Mouse (Mus musculus): Measurements from ENCODE around the gene Prrx1.

The Prrx1 gene

GRCm38 (mm10) chr1:163311861-163312811, 1.4 kb downstream of the Prrx1 start:
- in situ Hi-C loops (cut with MboI): no loop called here

GRCm38 (mm10) chr1:163311006-163311836, 2.3 kb downstream of the Prrx1 start:
- in situ Hi-C loops (cut with MboI): no loop called here

DNA sequence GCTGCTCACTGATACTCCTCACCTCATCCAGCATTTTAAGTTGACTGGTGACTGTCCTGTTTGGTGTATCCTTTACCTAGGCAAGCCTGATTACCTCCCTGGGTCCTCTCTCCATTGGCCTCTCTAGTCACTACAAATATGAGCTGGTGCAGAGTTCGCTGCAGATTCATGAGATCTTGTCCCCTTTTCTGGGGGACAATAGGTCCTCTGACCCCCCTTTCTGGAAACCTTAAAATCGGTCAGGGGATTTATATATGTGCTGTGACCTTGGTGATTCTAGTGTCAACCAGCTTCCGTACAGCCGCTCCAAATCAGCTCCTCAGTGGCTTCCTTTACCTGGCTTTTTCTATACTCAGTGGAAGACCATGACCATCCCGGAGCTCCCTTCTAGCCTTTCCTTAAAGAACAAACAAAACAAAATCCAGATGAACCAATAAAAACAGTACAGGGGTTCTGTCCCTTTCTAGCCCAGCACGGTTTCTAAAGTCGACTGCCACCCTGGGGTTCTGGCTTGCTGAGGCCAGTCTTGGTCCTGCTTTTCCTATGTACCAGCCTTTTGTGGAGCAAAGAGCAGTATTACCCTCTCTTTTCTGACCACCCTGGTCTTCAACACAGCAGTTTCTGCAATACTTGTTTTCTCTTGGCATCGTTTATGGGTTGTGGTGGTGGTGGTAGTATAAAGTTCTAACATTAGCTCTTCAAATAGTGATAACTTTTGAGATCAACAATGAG, 3.3 kb downstream of the Prrx1 start:
- in situ Hi-C loops (cut with MboI): no loop called here

- in situ Hi-C loops (cut with MboI): no loop called here
These were observed 4.0 kb downstream of the Prrx1 start for GRCm38 (mm10) chr1:163309466-163309865.

GRCm38 (mm10) chr1:163308631-163309030, 4.9 kb downstream of the Prrx1 start:
- in situ Hi-C loops (cut with MboI): no loop called here

DNA sequence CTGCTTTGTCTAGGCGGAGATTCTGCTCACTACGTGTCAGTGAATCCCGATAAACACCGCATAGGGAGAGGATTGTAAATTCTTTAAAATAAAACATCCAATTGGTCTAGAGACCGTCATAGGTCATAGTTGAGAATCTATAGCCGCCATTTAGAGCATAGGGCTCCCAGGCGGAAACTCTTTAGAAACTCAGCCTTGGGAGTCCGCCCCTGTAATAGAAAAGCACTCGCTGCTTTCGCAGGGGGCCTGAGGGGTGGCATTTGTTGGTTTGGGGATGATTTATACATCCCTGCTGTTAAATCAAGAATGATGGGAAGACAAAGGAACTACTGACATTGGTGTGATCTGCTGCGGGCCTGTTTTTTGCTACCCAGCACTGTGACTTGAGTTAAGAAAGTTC, 5.8 kb downstream of the Prrx1 start:
- in situ Hi-C loops (cut with MboI): no loop called here

DNA sequence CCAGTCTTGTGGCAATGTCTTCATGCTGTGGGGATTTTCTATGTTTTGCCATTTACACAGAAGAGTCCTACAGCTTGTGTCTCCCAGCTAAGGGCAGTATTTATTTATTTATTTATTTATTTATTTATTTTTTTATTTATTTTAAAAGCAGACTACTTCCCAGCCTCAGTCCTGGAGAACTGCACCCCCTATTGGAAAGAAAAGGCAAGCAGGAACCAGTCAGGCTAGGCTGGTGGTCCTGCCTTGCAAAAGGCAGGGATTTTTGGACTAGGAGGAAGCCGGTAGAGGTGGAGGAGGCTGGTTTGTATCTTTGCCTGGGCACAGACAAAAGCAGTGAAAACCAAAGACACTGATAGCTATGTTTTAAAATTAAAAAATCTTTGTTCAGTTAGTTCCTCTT, 7.6 kb downstream of the Prrx1 start:
- in situ Hi-C loops (cut with MboI): no loop called here

GRCm38 (mm10) chr1:163304837-163305236, 8.7 kb downstream of the Prrx1 start:
- in situ Hi-C loops (cut with MboI): no loop called here

DNA sequence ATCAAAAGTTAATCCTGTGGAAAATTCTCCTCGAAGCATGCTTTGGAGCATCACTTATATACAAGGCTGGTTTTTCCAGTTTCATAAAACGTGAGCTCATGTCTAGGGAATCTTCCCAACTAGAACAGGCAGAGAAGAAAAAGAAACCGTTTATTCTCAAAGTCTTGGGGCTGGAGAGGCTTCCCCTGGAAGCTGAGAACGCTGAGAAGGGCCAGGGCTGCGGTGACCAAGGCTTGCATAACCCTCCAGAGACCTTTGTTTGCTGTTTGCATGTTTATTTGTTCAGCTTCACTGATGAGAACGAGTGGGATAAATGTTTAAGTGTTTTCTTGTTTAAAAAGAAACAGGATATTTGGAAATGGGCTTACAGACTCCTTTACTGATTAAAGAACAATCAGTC, 11.2 kb downstream of the Prrx1 start:
- in situ Hi-C loops (cut with MboI): no loop called here

DNA sequence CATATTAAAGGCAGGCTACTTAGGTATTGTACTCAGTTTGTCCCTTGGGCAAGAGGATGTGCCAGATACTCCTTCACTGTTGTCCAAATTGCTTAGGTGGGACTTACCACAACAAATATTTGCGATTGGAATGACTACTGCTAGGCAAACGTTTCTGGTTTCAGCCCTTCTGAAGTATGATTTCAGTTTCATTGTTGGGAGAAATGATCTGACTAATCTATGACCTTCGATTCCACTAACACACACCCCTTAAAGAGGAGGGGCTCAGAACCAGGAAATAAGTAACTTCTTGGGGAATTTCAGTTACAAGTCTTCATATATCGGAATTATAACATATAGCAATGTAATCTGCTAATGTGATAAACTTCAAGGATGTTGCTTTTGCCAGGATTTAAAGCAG, 20.4 kb downstream of the Prrx1 start:
- in situ Hi-C loops (cut with MboI): no loop called here

- in situ Hi-C loops (cut with MboI): no loop called here
These were observed 21.6 kb downstream of the Prrx1 start for GRCm38 (mm10) chr1:163291925-163292324.

DNA sequence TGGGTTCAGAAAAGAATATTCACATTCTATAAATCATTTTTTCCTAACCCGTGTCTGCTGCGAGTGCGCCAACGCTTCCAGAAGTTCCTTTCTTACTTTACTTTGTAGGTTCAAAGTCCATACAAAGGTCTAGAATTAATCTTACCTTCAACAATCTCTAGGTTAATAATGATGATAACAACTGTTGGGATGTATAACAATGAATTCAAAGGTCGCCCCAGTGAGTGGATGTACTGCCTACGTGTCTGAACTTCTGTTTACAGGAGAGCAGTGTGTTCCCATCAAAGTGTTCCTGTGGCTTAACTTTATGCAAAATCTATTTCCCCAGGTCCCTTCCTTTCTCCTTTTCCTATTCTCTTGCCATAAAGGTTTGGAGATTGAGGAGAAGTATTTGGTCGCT, 24.4 kb downstream of the Prrx1 start:
- in situ Hi-C loops (cut with MboI): no loop called here

- in situ Hi-C loops (cut with MboI): no loop called here
These were observed 28.0 kb downstream of the Prrx1 start for GRCm38 (mm10) chr1:163285539-163285938.

- in situ Hi-C loops (cut with MboI): no loop called here
These were observed 28.4 kb downstream of the Prrx1 start for GRCm38 (mm10) chr1:163285136-163285535.

DNA sequence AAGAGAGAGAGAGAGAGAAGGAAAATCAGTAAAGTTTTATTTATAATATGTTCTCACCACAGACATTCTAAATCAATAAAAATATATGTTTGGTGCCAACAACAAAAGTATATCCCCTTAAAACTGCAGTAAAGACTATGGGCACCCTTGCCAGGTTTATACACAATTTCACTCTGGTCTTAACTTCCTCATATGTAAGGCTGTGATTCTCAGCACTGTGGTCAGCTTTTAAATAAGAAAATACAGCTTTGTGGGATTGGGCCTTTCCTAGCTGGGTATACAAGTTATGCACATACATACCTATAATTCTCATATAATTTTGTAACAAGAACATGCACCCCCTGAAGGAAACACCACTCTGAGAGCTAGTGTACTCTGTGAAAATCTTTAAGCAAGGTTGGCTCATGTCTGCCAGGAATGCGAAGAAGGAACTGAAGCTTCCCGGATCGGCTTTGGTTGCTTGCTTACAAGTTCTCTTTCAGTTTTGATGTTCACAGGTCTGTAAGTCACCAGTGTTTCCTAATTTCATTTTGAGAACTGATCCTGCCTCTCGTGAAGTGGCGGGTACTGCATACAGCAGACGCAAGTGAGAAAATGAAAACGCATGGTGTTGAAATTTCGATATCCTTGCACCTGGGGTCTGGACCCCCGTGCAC, 29.4 kb downstream of the Prrx1 start:
- in situ Hi-C loops (cut with MboI): no loop called here

DNA sequence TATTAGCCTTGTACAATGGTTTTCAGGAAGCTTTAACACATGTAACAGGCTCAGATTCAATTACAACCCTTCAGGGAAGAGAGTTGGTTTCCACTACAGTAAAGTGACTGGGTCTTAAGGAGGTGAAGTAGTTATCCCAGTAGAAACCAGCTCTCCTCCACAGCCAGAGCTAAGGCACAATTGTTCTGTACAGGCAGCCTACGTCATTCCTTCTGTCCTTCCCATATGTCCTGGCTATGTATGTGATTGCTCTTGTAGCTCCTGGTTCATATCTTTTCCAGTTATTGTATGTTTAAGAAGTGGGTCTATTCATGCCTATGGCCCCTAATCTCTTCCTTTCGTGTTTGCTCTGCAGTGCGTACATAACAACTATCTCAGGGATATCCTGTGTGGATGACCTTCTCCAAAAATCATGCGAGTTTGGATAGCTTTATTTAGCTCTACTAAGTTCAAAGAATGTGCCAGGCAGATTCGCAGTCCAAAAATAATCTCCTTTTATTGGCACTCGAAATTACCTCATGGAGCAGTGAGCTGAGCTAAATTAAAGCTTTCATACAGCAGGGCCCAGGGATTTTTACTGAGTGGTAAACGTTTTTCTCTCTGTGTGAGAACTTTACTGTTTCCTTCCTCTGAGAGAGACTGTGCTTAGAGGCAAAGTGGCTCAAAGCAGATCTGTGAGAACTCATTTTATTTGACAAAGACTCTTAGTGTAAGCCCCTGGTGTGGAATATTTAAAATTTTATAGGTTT, 31.9 kb downstream of the Prrx1 start:
- in situ Hi-C loops (cut with MboI): no loop called here

DNA sequence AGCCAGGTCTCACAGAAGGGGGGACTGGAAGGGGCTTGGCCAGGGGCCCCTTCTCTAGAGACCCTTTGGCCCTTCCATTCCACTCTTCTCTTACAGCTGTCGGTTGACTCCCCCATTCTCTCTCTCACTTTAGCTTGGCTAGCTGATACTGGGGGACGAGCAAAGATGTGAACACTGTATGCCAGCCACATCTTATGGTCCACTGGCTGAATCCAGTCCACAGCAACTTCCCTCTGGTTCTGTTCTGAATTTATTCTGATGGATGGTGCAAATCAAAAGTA, 32.7 kb downstream of the Prrx1 start:
- in situ Hi-C loops (cut with MboI): no loop called here

DNA sequence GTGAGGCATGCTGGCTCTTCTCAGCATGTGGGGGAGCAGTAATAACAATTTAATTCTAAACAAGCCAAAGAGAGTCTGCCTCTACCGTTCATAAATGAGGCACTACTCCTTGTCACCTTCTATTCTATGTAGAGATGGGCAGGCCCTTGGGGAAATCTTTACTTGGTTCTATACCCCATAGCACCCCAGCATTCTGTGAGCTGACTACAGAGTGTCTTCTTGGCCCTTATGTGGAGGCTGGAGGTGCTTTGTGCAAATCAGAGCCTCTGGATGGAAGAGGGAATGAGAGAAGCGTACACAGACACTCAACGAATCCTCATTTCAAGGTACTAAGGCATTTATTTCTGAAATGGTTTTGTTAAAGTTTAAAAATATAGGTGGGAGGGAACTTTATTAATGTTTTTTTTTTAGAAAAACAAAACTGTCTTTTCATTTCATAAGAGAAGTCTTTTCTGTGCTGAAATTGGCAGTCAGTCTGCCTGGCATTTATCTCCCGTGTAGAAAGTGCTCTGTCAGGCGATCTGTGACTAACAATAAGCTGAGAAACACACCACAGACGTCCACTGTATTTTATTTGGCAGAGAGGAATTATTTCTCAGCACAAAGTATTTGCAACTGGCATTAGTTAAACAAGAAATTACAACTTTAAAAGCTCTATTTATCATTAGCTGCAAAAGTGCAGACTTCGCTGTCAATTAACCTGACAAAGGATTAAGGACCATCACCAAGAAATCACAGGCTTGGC, 33.2 kb downstream of the Prrx1 start:
- in situ Hi-C loops (cut with MboI): no loop called here

- in situ Hi-C loops (cut with MboI): no loop called here
These were observed 36.4 kb downstream of the Prrx1 start for GRCm38 (mm10) chr1:163277069-163277468.

GRCm38 (mm10) chr1:163274919-163275318, 38.6 kb downstream of the Prrx1 start:
- in situ Hi-C loops (cut with MboI): no loop called here

Data from mature B cell (primary cell).